Mouse (Mus musculus): ENCODE data around the gene Arhgap33.
A peak's percentile ranks its signal among the peaks of the same experiment; 100 is the strongest.

Gene Arhgap33

DNA sequence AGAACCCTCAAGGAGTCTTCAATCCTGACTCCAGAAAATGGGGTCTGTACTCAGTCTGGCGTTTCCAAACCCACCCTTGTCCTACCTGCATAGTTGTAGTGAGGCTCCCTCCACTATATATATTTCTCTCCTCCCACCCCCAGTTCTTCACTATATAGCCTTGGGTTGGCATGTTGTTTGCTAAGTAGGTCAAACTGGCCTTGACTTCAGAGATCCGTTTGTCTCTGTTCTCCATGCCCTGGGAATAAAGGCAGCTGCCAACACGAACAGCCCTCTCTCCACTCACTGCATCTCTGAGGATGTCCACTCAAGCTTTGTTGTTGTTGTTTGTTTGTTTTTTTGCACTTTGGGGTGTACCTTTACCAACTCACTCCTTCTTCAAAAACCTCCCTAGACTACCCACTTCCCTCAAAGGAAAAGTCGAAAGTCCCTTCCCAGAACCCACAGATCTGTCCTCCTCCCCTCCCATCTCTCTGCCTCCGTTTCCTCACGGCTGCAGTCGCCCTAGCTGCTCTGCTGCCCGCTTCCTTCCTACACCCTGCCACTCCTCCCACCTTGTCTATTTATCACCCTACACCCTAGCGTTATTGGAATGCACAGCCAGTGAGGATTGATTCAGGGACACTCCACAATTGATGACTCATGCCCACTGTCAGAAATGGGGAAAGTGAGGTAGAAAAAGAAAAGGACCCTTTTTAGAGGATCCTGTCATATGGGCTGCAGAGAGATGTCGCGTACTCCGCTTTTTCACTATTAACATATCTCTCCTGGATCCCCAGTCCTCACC is 24.0 kb upstream of the Arhgap33 start:
- no peak for TF ChIP-seq GATA4 (IDR thresholded peaks at IDR 0.05; ENCODE audit: insufficient replicate concordance, low read length)

DNA sequence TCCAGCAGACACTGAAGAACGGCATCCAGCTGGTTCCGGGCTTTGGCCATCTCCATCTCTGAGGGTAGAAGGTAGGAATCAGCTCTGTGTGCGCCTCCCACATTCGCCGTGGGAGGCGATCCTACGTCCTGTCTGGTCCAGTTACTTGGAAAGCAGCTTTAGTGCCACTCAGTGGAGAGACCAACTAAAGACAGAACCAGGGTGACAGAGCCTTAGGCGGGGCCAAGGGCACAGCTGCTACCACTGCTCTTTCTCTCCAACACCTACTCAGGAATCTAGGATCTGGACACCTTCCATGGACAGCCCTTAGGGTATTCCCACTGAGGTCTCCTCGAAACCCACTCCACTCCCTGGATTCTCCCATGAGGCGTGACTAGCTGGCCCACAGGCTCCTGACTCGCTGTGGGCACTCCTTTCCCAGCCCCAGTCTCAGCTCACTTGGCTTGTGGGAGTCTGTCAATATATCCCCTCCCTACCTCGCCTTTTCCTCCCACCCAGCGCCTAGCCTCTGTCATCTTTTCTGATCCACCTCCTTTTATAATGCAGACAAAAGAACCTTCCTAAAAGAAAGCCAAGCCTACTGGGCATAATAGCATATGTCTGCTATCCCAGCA is 23.1 kb upstream of the Arhgap33 start:
- no peak for TF ChIP-seq GATA4 (IDR thresholded peaks at IDR 0.05; ENCODE audit: insufficient replicate concordance, low read length)

DNA sequence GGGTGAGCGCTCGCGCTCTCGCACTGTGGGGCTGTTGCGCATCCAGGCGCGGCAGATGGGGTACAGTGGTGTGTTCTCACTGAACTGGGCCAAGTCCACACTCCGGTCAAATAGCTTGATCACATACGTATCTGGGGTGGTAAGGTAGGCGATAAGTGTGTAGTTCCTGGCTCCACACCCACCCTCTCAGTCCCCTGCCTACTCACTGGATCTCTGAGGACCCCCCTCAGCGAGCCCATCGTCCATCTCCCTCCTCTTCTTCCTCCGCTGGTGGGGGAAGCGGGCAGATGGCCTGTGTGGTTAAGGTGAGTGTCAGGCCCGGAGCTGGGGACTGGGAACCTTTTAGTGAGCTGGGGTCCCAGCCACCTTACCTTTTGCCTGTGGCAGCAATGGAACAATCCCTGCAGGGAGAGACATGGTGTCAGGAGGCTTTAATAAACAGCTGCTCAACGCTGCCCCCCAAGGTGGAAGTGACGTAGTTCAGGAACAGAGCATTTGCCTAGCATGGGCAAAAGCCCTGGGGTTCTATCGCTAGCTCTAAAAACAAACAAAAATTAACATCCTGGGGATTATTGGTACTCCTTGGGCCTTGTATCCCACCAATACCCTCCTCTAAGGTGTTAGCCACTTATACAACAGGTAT is 22.2 kb upstream of the Arhgap33 start:
- no peak for TF ChIP-seq GATA4 (IDR thresholded peaks at IDR 0.05; ENCODE audit: insufficient replicate concordance, low read length)

DNA sequence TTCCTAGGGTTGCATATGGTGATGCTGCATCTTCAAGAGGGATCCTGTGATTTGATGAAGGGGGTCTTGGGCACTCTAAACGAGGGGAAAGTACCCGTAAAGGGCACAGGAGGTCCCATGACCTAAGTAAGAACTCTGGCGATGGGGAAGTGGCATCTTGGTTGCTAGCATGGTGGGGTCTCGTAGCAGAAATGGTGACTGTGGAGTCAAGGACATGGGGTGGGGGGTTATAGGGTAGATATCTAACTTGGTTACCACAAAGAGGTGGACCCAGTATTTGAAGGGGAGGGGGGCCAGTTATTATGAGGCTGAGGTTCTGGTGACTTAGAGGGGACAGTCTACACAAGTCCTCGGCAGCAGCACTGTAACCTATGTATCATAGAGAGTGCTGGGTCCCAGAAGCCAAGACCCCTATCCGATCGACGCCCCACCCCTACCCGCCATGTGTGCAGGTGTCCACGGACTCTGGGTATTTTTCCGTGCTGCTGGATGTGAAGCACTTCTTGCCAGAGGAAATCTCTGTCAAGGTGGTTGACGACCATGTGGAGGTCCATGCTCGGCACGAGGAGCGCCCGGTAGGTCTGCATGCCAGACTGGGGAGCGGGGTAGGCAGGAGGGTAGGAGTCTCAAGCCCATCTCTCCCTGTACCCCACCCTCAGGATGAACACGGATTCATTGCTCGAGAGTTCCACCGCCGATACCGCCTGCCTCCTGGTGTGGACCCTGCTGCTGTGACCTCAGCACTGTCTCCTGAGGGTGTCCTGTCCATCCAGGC is 19.1 kb upstream of the Arhgap33 start:
- TF ChIP-seq GATA4 (IDR thresholded peaks at IDR 0.05; ENCODE audit: insufficient replicate concordance, low read length): no peak

DNA sequence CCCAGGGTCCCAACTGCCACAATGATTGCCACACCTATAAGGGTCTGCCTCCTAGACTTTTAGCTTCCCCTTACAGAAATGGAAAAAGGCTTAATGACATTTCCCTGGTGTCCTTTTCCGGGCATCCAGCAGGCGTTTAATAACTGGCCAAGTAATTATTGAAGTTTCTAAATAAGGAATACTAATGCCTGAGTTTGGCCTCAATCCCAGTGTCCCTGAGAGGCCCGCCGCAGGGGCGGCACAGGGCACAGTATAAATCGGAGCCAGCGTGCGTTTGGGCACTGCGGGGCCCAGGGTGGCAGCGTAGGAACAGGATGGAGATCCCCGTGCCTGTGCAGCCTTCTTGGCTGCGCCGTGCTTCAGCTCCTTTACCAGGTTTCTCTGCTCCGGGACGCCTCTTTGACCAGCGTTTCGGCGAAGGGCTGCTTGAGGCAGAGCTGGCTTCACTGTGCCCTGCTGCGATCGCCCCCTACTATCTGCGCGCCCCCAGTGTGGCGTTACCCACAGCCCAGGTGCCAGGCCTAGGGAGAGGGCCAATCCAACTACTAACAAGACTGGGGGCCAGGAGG is 18.2 kb upstream of the Arhgap33 start:
- TF ChIP-seq GATA4 (IDR thresholded peaks at IDR 0.05; ENCODE audit: insufficient replicate concordance, low read length): no peak

DNA sequence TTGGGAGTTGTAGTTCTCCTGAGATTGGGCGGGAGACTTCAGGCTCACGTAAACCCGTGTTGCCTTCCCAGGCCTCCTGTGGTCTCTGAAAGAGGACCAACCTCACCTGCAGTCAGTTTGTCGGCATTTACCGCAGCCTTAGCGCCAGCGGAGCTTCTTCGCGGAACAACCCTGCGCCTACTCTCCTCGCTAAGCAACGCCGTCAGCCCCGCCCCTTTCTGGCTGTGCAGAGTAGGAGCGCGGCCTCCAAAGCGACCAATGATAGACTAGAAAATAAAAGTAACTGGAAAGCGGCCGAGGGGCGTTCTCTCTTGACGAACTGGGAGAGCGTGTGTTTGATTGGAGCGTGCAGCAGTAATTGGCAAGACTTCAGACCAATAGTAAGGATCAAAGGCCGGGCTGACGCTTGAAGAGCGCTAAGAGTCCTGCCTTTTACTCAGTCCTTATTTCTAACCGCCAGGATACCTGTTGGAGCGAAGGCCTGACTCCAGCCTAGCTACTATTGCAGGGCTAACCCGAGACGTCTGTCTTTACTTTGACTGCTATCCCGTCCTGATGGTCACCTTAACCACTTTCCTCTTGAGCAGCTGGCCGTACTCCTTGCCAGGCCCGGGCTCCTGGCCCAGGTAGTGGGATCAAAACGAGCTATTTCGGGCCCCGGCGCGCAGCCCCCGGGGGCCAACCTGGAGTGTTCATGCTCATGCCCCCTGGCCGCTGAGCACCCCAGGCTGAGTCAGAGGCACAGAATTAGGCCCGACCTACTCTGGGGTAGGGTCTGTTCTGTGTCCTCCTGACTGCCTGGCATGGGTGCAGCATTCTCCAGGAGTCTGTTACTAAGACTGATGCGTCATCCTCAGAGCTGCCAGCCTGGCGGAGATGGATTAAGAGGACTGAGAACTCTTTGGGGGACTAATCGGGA is 17.5 kb upstream of the Arhgap33 start, which contains the start of the genes Hspb6 and Proser3:
Gene Hspb6 (plus strand): TSS at position 77 of the 919 bp plus-strand sequence.
Gene Proser3 (minus strand): TSS at position 198 of the 919 bp plus-strand sequence.
- TF ChIP-seq GATA4 (IDR thresholded peaks at IDR 0.05; ENCODE audit: insufficient replicate concordance, low read length): no peak

DNA sequence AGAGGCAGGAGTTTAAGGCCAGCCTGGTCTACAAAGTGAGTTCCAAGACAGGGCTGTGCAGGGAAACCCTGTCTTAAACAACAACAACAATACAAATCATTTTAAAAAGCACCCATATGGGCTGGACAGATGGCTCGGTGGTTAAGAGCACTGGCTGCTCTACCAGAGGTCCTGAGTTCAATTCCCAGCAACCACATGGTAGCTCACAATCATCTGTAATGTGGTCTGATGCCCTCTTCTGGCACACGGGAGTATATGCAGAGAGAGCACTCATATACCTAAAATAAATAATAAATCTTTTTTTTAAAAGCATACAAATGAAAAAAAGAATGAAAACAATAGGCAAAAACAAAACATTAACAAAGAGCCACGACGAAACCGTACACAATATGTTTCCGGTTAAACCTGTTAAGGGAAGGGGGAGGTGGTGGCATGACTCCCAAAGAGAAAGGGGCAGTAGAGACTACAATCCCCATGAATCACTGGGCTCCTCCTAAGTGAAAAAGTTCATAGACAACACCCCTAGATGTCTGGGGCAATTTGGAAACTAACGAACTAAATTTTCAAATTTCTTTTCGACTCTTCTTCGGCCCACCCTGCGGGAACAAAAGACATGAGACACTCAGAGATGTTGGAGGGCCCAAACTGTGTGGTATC is 16.7 kb upstream of the Arhgap33 start:
- no peak for TF ChIP-seq GATA4 (IDR thresholded peaks at IDR 0.05; ENCODE audit: insufficient replicate concordance, low read length)

DNA sequence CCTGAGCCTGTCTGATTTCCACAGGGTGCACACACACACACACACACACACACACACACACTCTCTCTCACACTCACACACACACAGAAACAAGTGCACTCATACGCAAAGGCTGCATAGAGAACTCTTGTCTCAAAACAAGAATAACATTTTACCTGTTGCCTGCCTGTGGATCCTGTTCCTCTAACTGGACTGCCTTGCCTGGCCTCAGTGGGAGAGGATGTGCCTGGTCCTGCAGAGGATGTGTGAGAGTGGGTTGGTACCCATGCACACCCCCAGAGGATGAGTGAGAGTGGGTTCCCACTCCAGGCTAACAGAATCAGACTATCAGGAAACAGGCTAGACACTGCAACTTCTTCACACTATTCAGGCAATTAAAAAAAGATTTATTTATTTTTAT is 15.7 kb upstream of the Arhgap33 start:
- no peak for TF ChIP-seq GATA4 (IDR thresholded peaks at IDR 0.05; ENCODE audit: insufficient replicate concordance, low read length)

DNA sequence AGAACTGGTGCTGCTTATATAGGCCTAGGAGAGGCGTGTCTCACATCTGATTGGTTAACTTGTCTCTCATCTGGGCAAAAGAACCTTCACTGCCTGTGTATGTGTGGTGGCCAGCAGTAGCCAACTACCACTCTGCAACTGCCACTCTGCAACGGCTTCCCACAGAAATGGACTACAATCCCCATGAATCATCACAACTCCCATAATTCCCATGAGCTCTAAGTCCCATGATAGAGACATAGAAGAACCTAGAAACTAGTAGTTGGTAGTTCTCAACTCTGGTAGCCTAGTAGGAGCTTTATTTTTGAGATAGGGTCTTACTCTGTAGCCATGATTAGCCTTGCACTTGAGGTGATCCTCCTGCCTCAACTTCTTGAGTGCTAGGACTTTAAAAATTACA is 15.0 kb upstream of the Arhgap33 start:
- no peak for TF ChIP-seq GATA4 (IDR thresholded peaks at IDR 0.05; ENCODE audit: insufficient replicate concordance, low read length)

DNA sequence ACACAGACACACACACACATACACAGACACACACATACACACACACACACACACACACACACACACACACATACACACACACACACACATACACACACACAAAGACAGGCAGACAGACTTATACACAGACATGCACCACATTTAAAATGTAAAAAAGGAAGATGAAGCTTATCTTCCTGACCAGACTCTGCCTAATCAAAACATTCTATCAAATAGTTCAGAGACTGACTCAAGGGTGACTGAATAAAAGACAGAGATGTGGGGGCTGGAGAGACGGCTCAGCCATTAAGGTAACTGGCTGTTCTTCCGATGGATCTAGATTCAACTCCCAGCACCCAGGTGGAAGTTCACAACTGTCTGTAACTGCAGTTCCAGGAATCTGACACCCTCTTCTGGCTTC is 9.5 kb upstream of the Arhgap33 start:
- TF ChIP-seq GATA4 (IDR thresholded peaks at IDR 0.05; ENCODE audit: insufficient replicate concordance, low read length): no peak

DNA sequence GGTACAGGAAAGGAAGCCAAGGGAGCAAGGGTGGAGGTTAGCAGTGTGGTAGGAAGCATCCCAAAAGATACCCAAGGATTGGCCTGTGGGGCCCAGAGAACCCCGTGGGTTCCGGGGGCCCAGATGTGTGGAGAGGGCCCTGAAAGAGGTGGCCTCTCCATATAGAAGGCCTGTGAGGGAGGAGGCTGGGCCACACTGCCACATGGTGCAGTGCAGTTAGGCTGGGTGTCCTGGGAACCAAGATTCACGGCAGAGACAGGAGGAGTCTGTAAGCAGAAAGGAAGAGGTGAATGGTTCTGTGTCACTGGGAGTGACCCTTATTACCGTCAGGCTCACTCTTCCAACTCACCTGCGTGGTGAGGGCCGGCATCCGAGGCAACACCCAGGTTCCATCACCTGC is 5.7 kb upstream of the Arhgap33 start:
- no peak for TF ChIP-seq GATA4 (IDR thresholded peaks at IDR 0.05; ENCODE audit: insufficient replicate concordance, low read length)

DNA sequence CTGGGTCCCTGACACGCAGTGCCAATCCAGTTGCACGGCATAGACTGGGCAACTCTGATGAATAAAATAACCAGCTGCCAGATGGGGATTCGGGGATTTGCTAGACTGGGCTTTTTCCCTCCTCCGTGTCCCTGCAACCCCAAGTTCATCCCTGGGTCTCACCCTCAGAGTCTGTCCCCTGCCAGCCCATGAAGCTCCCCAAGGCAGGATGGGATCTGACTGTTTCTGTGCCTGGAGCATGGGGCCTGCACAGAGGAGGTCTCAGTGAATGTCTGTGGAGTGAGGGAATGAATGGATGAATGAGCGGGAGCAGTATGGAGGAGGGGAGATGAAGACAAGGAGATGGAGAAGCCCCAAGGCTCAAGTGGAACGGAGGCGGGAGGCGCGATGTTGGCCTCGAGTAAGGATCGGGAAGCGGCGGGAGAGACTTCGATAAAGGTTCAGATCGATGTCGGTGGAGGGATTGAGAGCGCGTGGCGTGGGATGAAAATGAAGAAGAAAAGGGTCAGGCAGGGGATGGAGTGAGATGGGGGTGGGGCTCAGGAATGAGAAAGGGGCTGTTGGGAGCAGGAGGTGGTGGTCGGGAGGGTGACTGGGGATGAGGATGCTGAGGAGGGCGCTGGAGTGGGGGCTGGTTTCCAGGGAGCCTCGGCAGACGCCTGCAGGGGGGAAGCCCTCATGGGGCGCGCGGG is 773 bp downstream of the Arhgap33 start:
- no peak for TF ChIP-seq GATA4 (IDR thresholded peaks at IDR 0.05; ENCODE audit: insufficient replicate concordance, low read length)

DNA sequence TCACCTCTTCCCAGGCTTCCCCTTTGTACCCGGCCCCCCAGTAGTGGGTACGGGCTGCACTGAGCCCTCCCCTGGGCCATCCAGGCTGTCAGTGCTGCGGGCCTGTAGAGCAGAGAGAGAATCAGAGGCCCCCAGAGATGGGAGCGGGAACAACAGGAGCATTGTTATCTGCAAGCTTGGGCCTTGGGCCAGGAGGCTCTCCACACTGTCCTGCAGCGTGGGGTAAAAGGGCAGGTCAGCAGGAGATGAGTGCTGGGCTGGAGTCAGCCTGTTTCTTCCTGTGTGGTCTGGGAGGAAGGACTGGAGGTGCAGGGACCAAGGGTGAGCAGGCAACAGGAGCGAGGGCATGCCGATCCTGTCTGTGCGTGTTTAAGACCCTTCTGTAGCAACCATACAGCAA is 1.9 kb downstream of the Arhgap33 start:
- peak; percentile 53; the same call in 1 of the 2 replicates for TF ChIP-seq GATA4 (IDR thresholded peaks at IDR 0.05; ENCODE audit: insufficient replicate concordance, low read length)

Data from liver, adult (tissue).